Mouse (Mus musculus): Measurements from ENCODE around the gene Vmn1r22.
"Not testable (repeated sequence)": the region's sequence is repeated elsewhere in the genome, so short reads cannot be mapped to it uniquely, and the experiment has no call there.

Gene Vmn1r22

GRCm38 (mm10) chr6:57907928-57908327, at the start of gene Vmn1r22:
Gene Vmn1r22, minus strand, starts transcription at chr6:57908028.
- DNase-seq, result no peak

GRCm38 (mm10) chr6:57926738-57927137, 18.9 kb upstream of the Vmn1r22 start, which contains the start of gene Vmn1r23:
Gene Vmn1r23, minus strand, starts transcription at chr6:57926838.
- DNase-seq, result no peak

- DNase-seq, result peak; percentile 4 to 8
These were observed 48.5 kb downstream of the Vmn1r22 start for GRCm38 (mm10) chr6:57859043-57860042.

- DNase-seq, result not testable (repeated sequence)
These were observed 56.7 kb downstream of the Vmn1r22 start for GRCm38 (mm10) chr6:57851177-57851576.

- no peak for DNase-seq
These were observed 57.5 kb downstream of the Vmn1r22 start, which contains the start of gene Vmn1r21 for GRCm38 (mm10) chr6:57850286-57850685. Gene Vmn1r21, minus strand, starts transcription at chr6:57850343.

Data from kidney, adult 8-10 months (tissue).